Mouse (Mus musculus) limb, embryonic 13.5 days (tissue): ENCODE measurements at regions not wholly inside any gene's neighbourhood (a gene's known extent, or its start where the extent isn't known, plus 50 kb on each side); places are given as distances from the start of the nearest gene placed in this dataset.
"Not testable (repeated sequence)": the region's sequence is repeated elsewhere in the genome, so short reads cannot be mapped to it uniquely, and the experiment has no call there.

Source experiments
- ATAC-seq: fragments of 200-750 bp; cut with Nextera tagmentation; 2 replicates; pipeline ENCODE4 v1.8.0; 2017; ENCODE audit warnings: low read depth, moderate number of reproducible peaks, moderate TSS enrichment; ENCODE audit not compliant: low FRiP score
- H3K27ac ChIP-seq: fragments of 300-500 bp; sonication (generic); 2 replicates; pipeline ENCODE4 v1.5.1; 2015; ENCODE audit warnings: inconsistent platforms, mild to moderate bottlenecking, moderate library complexity
- H3K27me3 ChIP-seq: fragments of 300-500 bp; sonication (generic); 2 replicates; pipeline ENCODE4 v1.6.1; 2015; ENCODE audit warnings: mild to moderate bottlenecking, inconsistent platforms
- H3K36me3 ChIP-seq: fragments of 300-500 bp; sonication (generic); 2 replicates; pipeline ENCODE4 v1.6.1; 2015; ENCODE audit warnings: inconsistent platforms, mild to moderate bottlenecking, moderate library complexity
- H3K4me1 ChIP-seq: fragments of 300-500 bp; sonication (generic); 2 replicates; pipeline ENCODE4 v1.6.1; 2015; ENCODE audit warnings: inconsistent platforms
- H3K4me2 ChIP-seq: fragments of 300-500 bp; sonication (generic); replicated peaks from 2 replicates; pipeline ENCODE4 v1.6.1; 2015; ENCODE audit warnings: inconsistent platforms, mild to moderate bottlenecking, moderate library complexity
- H3K4me3 ChIP-seq: fragments of 300-500 bp; sonication (generic); 2 replicates; pipeline ENCODE4 v1.5.1; 2015; ENCODE audit warnings: moderate library complexity, mild to moderate bottlenecking, inconsistent platforms
- H3K9ac ChIP-seq: fragments of 300-500 bp; sonication (generic); 2 replicates; pipeline ENCODE4 v1.6.1; 2015; ENCODE audit warnings: mild to moderate bottlenecking, inconsistent platforms
- H3K9me3 ChIP-seq: fragments of 300-500 bp; sonication (generic); 2 replicates; pipeline ENCODE4 v1.6.1; 2016; ENCODE audit warnings: inconsistent platforms
- WGBS: fragments of 180-500 bp; shearing (Covaris S2); methylation state at CpG from one replicate; pipeline ENCODE4 v1.1.7; 2015; 5-methylcytosine and 5-hydroxymethylcytosine counted together

DNA sequence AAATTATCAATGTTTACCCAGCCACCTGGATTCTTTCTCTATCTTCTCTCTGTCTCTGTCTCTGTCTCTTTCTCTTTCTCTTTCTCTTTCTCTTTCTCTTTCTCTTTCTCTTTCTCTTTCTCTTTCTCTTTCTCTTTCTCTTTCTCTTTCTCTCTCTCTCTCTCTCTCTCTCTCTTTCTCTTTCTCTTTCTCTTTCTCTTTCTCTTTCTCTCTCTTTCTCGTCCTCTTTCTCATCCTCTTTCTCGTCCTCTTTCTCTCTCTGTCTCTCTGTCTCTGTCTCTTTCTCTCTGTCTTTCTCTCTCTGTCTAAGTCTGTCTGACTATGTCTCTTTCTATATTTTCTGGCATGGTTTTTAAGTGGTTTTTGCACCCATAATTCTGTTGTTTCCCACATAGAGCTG is 217.6 kb downstream of the Serpinb8 start:
- not testable (repeated sequence) for H3K4me2 ChIP-seq, H3K27ac ChIP-seq, H3K9me3 ChIP-seq, H3K4me3 ChIP-seq, H3K36me3 ChIP-seq, ATAC-seq, H3K4me1 ChIP-seq, H3K27me3 ChIP-seq, H3K9ac ChIP-seq
- 83% methylated on average over 2 of the region's 2 CpGs for WGBS

DNA sequence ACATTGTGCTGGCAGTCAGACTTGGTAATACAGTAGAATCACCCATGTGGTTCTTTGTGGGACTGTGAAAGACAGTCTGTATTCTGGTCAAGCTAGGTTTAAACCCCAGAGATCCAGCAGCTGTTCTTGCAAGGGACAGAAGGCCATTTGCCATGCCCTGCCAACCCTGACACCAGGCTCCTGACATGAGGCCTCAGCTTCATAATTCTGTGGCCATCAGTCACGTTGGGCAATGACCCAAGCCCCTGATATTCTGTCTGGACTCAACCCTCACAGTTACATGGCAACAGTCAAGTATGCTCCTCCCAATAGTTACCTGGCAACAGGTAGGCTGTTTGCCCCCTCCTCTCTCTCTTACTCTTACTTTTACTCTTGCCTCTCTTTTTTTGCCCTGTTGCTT is 221.3 kb downstream of the Serpinb8 start:
- Histone ChIP-seq H3K9me3 (no peaks in the 10 kb centered on the region), H3K4me3 (no peak overlapping the region), H3K4me2 (no peak overlapping the region), H3K4me1 (no peaks in the 10 kb centered on the region), H3K36me3 (no peaks in the 10 kb centered on the region), H3K27me3 (no peaks in the 10 kb centered on the region), H3K27ac (no peak overlapping the region), H3K9ac (no peak overlapping the region)
- 63% methylated on average over 1 of the region's 1 CpGs for WGBS
- no peak for ATAC-seq

DNA sequence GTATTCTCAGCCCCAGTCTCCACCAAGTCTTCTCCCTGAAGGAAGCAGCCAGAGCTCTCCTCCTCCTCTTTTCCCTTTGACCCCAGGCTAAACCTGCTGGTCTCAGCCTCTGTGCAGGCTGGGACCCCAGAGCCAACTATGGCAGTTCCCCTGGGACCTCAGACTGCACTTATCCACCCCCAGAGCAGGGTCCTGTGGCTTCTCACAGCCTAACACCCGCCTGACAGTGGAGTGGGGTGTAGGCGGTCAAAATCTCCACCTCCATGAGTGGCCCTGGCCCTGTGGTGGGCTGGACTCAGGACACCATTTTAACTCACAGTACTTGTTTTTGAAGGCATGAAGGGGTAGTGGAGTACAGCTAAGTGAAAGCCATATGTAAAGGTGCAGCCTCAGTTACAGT is 222.1 kb downstream of the Serpinb8 start:
- ATAC-seq, result no peak
- WGBS, result 83% methylated on average over 2 of the region's 2 CpGs
- H3K9ac ChIP-seq, result no peak overlapping the region
- no peaks in the 10 kb centered on the region for H3K4me1 ChIP-seq
- H3K27me3 ChIP-seq, result no peaks in the 10 kb centered on the region
- H3K4me2 ChIP-seq, result no peak overlapping the region
- no peaks in the 10 kb centered on the region for H3K9me3 ChIP-seq
- H3K36me3 ChIP-seq, result no peaks in the 10 kb centered on the region
- H3K27ac ChIP-seq, result no peak overlapping the region
- no peak overlapping the region for H3K4me3 ChIP-seq

DNA sequence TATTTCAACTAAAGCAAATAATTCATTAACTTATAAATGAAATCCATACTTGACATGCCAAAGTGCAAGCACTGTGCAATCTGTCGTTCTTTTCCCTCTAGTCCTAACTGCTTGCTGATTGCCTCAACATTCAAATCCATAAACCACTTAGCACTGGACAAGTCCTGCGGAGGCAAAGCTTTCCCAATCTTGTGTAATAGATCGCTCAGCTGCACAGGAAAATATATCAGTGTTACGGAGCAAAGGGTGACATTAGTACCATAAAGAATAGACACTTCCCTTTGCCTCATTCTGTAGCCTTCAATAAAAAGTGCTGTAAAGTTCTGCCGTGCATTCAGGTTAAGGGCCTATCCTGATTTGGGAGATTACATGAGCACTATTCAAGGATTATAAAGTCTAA is 248.1 kb downstream of the Serpinb8 start:
- H3K4me2 ChIP-seq, result no peak overlapping the region
- no peak for ATAC-seq
- no peaks in the 10 kb centered on the region for H3K9me3 ChIP-seq
- H3K4me1 ChIP-seq, result no peaks in the 10 kb centered on the region
- no peak overlapping the region for H3K4me3 ChIP-seq
- WGBS, result 66% methylated on average over 5 of the region's 5 CpGs
- no peaks in the 10 kb centered on the region for H3K36me3 ChIP-seq
- no peak overlapping the region for H3K9ac ChIP-seq
- H3K27me3 ChIP-seq, result no peaks in the 10 kb centered on the region
- H3K27ac ChIP-seq, result no peak overlapping the region

DNA sequence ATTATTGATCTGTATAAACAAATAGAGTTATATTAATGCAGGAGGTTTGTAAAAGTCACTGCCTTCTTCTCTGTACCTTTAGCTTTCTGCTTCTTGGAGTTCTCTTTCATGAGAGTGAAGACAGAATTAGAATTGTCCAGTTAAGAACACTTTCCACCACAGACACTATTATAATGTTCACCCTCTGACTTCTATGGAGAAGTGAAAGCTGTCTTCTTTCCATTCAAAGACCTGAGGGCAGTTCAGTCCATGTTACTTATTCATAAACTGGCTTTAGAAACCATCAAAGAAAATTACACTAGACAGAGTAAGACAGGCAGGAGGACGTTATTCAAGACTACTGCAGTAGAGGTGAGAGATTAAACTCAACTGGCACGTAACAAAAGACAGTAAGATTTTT is 262.6 kb downstream of the Serpinb8 start:
- ATAC-seq, result no peak
- H3K4me3 ChIP-seq, result no peak overlapping the region
- WGBS, result 65% methylated on average over 2 of the region's 2 CpGs

DNA sequence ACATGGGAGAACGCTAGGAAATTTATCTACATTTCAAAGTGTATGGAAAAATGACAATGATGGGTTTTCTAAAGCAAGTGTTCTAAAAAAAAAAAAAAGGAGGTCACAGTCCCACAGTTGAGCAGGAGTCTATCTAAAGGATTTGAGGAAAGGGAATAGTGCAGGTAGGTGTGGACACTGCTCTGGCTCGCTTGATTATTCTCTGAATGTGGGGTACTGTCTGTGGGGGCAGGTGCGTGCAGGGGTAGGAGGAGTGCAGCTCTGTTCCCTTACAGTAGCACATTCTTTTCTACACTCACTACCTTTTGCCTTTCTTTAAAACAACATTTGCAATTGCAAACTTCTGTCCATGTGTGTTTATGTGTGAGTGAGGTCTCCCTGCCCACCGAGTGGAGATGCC is 263.2 kb downstream of the Serpinb8 start:
- no peak overlapping the region for H3K9ac ChIP-seq
- no peaks in the 10 kb centered on the region for H3K36me3 ChIP-seq
- H3K27me3 ChIP-seq, result no peaks in the 10 kb centered on the region
- WGBS, result 88% methylated on average over 4 of the region's 4 CpGs
- H3K4me2 ChIP-seq, result no peak overlapping the region
- no peak for ATAC-seq
- H3K27ac ChIP-seq, result no peak overlapping the region
- H3K9me3 ChIP-seq, result no peaks in the 10 kb centered on the region
- no peaks in the 10 kb centered on the region for H3K4me1 ChIP-seq
- no peak overlapping the region for H3K4me3 ChIP-seq

More for the DNA sequence above, 262.6 kb downstream of the Serpinb8 start:
- Histone ChIP-seq H3K27me3 (no peaks in the 10 kb centered on the region), H3K9ac (no peak overlapping the region), H3K36me3 (no peaks in the 10 kb centered on the region), H3K4me2 (no peak overlapping the region), H3K4me1 (no peaks in the 10 kb centered on the region), H3K9me3 (no peaks in the 10 kb centered on the region), H3K27ac (no peak overlapping the region)

DNA sequence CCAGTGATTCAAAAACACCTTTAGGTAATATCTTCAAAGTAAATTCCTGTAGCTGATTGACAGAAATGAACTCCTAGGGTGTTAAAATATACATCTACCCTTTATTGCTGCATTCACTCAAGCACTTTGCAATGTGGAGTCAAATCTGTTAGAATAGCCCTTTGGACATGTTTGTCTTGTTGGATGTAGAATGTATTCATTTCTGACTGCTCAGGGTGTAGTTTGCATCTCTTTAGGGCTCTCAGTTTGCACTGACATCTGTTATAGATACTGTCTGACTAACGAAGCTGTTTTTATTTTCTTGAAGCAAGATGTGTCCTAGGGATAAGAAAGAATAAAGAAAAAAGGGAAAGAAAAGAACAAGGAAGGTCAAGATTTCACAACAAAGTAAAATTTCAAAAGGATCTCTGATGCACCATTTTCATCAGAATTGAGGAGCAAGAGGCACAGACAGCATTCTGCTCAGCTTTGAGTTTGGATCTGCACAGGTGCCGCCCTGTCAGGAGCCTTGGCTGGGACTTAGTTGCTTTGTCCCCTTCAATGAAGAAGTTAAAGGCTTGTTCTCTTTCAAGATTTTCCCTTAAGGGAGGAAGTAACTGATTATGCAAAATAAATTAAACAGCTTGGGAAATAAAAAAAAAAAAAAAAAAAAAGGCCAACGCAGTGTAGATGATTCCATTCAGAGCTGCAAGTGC is 308.1 kb downstream of the Serpinb8 start:
- 64% methylated on average over 3 of the region's 3 CpGs for WGBS
- Histone ChIP-seq H3K27me3 (no peaks in the 10 kb centered on the region), H3K36me3 (no peaks in the 10 kb centered on the region), H3K9me3 (no peaks in the 10 kb centered on the region), H3K4me1 (no peaks in the 10 kb centered on the region), H3K4me2 (no peak overlapping the region), H3K4me3 (no peak overlapping the region), H3K27ac (no peak overlapping the region), H3K9ac (no peak overlapping the region)
- no peak for ATAC-seq

DNA sequence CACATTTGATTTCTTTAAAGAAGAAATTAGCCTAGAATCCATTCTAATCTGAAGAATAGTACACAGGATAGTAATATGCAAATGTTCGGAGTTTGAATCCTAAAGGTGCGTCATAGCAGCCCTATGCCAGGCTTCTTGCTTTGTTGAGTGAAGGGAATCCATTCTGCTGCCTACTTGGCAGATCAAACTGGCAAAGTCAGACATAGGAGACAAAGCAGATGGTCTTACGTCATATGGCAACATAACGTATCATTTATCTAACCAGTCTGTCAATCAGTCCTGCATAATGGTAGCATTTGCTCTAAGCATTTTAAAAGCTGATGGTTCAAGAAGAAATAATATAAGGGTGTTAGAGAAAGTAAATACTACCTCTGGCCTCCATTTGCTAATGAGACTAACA is 309.5 kb downstream of the Serpinb8 start:
- 93% methylated on average over 4 of the region's 4 CpGs for WGBS
- Histone ChIP-seq H3K4me2 (no peak overlapping the region), H3K4me3 (no peak overlapping the region), H3K27me3 (no peaks in the 10 kb centered on the region), H3K9ac (no peak overlapping the region), H3K27ac (no peak overlapping the region), H3K36me3 (no peaks in the 10 kb centered on the region), H3K4me1 (no peaks in the 10 kb centered on the region), H3K9me3 (no peaks in the 10 kb centered on the region)
- ATAC-seq, result no peak

DNA sequence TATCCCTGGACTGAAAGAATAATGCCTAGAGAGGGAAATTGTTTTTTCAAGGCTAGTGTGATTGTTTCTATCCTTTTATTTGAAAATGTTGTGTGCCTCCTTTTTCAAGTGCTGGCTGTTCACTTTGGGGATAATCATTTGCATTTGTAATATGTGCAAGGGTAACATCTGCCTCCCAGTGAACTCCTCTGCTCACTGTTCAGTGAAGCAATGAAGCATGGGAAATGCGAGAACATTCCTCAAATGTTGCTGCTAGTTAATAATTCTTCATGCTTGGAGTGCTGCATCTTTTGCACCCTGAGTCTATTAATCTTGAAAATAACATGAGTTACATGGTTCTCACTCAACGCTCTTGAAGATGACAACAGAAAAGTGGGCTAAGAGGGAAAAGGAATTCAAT is 310.6 kb downstream of the Serpinb8 start:
- ATAC-seq, result no peak
- no peak overlapping the region for H3K27ac ChIP-seq
- H3K9ac ChIP-seq, result no peak overlapping the region
- H3K9me3 ChIP-seq, result no peaks in the 10 kb centered on the region
- H3K4me2 ChIP-seq, result no peak overlapping the region
- H3K27me3 ChIP-seq, result no peaks in the 10 kb centered on the region
- H3K4me3 ChIP-seq, result no peak overlapping the region
- 78% methylated on average over 2 of the region's 2 CpGs for WGBS
- no peaks in the 10 kb centered on the region for H3K4me1 ChIP-seq
- H3K36me3 ChIP-seq, result no peaks in the 10 kb centered on the region

DNA sequence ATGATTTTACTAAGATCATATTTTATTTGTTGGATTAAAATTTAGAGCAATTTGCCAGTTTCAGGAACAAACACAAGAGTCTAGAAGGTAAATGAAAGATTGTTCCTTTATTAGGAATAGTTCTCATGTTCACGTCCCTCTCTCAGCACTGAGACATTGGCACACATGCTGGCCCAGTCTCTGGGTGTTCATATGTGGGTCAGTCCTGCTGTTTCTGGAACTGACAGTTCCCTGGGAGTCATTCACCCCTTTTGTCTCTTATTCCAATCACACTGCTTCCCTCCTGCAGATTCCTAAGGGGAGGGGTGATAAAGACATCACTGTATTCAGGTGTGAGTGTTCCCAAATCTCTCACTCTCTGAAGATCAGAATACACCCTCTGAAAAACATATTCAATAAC is 311.1 kb downstream of the Serpinb8 start:
- Histone ChIP-seq H3K9ac (no peak overlapping the region), H3K4me2 (no peak overlapping the region), H3K27ac (no peak overlapping the region), H3K4me3 (no peak overlapping the region), H3K4me1 (no peaks in the 10 kb centered on the region), H3K36me3 (no peaks in the 10 kb centered on the region), H3K9me3 (no peaks in the 10 kb centered on the region), H3K27me3 (no peaks in the 10 kb centered on the region)
- no peak for ATAC-seq
- 80% methylated on average over 1 of the region's 1 CpGs for WGBS

DNA sequence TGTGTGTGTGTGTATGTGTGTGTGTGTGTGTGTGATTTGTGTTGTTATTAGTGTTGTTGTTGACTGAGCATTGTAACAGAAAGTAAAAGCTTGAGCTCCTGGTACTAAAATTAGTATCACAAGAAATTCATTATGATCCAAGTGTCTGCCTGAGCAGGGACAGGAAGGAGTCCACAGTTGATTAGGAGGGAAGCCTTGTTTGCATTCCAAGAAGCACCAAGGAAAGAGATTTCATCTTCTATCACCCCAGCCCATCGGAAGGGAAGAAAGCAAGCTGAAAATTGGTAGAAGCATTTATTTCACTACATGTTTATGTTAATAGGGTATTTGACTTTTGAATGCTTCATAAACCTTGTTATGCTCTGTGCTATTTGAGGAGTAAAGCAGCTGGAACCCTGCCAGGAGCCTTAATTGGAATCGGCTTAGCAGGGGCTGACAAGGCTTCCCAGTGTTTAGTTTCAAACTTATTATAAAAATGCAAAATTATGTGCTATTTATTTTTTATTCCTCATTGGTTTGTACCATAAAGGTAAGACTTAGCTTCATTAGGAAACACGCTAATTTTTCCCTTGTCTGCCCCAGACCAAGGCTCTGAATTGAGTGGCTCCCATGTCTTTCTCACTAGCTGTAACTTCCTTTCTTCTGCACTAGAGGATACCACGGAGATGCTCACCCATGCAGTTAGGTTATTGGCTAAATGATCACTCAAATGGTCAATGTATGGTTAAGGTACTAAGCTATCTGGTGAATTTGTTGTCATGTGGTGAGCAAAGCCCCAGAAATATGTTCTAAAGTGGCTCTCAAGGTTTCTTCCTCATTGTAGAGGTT is 318.6 kb downstream of the Serpinb8 start:
- no peaks in the 10 kb centered on the region for H3K36me3 ChIP-seq
- H3K9ac ChIP-seq, result no peak overlapping the region
- no peak overlapping the region for H3K27ac ChIP-seq
- peak; percentile 71; the same call in 1 of the 2 replicates for ATAC-seq
- H3K27me3 ChIP-seq, result no peaks in the 10 kb centered on the region
- H3K9me3 ChIP-seq, result no peaks in the 10 kb centered on the region
- H3K4me2 ChIP-seq, result no peak overlapping the region
- H3K4me3 ChIP-seq, result no peak overlapping the region
- peaks cover 10% of the 10 kb centered on the region; the same call in 1 of the 2 replicates for H3K4me1 ChIP-seq
- WGBS, result 32% methylated on average over 4 of the region's 4 CpGs

DNA sequence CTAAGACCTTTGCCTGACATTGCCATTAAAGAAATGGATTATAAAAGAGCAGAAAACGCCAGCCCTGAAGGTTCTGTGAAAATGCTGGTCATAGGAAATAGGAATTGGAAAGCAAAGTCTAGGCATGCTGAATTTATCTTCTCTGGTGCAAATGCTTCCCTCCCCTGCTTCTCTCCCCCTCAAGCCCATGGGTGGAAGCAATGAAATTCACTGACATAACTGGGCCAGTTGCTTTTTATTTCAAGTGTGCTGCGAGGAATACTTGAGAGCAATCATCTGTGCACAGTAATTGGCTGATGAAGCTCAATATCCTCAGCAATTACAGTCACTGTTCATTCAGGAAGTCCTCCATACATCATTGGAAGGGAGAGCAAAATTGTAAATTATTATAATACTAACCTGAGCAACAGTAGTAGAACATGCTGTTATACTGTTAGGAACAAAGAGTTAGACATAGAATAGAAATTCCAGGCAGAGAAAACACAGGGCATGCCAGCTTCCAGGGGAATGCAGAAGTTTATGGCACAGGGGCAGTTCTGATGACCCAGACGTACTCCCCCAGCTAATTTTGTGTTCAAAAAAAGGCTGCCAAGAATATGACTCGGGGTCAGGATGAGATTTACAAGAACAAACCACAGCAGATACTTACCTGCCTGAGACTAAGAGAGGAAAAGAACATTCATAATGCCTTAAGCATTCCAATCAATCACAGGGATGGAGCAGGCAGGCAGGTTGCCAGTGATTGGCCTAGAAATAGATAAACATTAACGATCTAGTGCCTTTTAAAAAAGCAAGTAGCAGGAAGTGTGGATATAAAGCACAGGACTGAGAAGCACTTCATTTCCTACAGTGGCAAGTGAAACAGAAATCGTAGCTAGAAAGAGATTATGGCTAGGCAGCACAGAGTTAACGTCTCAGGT is 325.1 kb downstream of the Serpinb8 start:
- H3K4me3 ChIP-seq, result no peak overlapping the region
- no peak overlapping the region for H3K27ac ChIP-seq
- WGBS, result 17% methylated on average over 7 of the region's 7 CpGs

More for the DNA sequence above, 325.1 kb downstream of the Serpinb8 start:
- H3K4me2 ChIP-seq, result no peak overlapping the region
- no peak overlapping the region for H3K9ac ChIP-seq
- no peaks in the 10 kb centered on the region for H3K9me3 ChIP-seq
- H3K27me3 ChIP-seq, result no peaks in the 10 kb centered on the region
- H3K36me3 ChIP-seq, result no peaks in the 10 kb centered on the region
- ATAC-seq, result no peak
- H3K4me1 ChIP-seq, result peaks cover 27% of the 10 kb centered on the region
